Mouse (Mus musculus) MEL (cell line): Measurements from ENCODE around the gene Ippk.

Experiments used
- CHD1 ChIP-seq: IDR thresholded peaks from 2 replicates; pipeline ENCODE4 v1.6.1; 2012; ENCODE audit warnings: low read depth, mild to moderate bottlenecking, inconsistent platforms, low read length, improper control_type of control experiment
- CHD2 ChIP-seq: IDR thresholded peaks from 2 replicates; pipeline ENCODE4 v1.6.1; 2011; ENCODE audit warnings: low read length, improper control_type of control experiment
- CTCF ChIP-seq, 3 experiments: IDR thresholded peaks in 2 of 3; conservative IDR thresholded peaks in 1 of 3; 2 replicates each; pipeline ENCODE4 v1.5.1; 2011 to 2012; ENCODE audit warnings: low read length in 3 of 3, low read depth in 2 of 3, mild to moderate bottlenecking in 2 of 3, improper control_type of control experiment in 1 of 3, inconsistent platforms in 1 of 3, mixed read lengths in 1 of 3, moderate library complexity in 1 of 3; ENCODE audit not compliant: control insufficient read depth in 1 of 3, insufficient read depth in 1 of 3, poor library complexity in 1 of 3, severe bottlenecking in 1 of 3
- ELF1 ChIP-seq: IDR thresholded peaks from 2 replicates; pipeline ENCODE4 v1.6.1; 2014; ENCODE audit warnings: low read depth, mild to moderate bottlenecking, inconsistent platforms, low read length, improper control_type of control experiment, moderate library complexity
- EP300 ChIP-seq, 2 experiments: IDR thresholded peaks; 2 replicates each; pipeline ENCODE4 v1.6.1; 2011; ENCODE audit warnings: improper control_type of control experiment in 2 of 2, low read length in 2 of 2, low read depth in 1 of 2, mild to moderate bottlenecking in 1 of 2
- HCFC1 ChIP-seq: IDR thresholded peaks from 2 replicates; pipeline ENCODE4 v1.6.1; 2012; ENCODE audit warnings: low read depth, mild to moderate bottlenecking, inconsistent platforms, low read length, improper control_type of control experiment, moderate library complexity
- MAZ ChIP-seq: IDR thresholded peaks from 2 replicates; pipeline ENCODE4 v1.6.1; 2012; ENCODE audit warnings: low read depth, mild to moderate bottlenecking, inconsistent platforms, low read length, improper control_type of control experiment
- MXI1 ChIP-seq: IDR thresholded peaks from 2 replicates; pipeline ENCODE4 v1.6.1; 2011; ENCODE audit warnings: mild to moderate bottlenecking, low read depth, low read length, improper control_type of control experiment
- POLR2AphosphoS5 ChIP-seq: IDR thresholded peaks from 2 replicates; pipeline ENCODE4 v1.6.1; 2012; ENCODE audit warnings: low read depth, borderline replicate concordance, mild to moderate bottlenecking, inconsistent platforms, low read length, moderate library complexity, mixed read lengths
- TAL1 ChIP-seq: IDR thresholded peaks from 2 replicates; pipeline ENCODE4 v1.6.1; 2012; ENCODE audit warnings: mild to moderate bottlenecking, inconsistent platforms, low read length, moderate library complexity, mixed read lengths
- UBTF ChIP-seq: IDR thresholded peaks from 2 replicates; pipeline ENCODE4 v1.6.1; 2012; ENCODE audit warnings: low read depth, mild to moderate bottlenecking, inconsistent platforms, low read length, improper control_type of control experiment, moderate library complexity, borderline replicate concordance; ENCODE audit not compliant: insufficient read depth
- USF1 ChIP-seq: IDR thresholded peaks from 2 replicates; pipeline ENCODE4 v1.6.1; 2014; ENCODE audit warnings: low read depth, mild to moderate bottlenecking, inconsistent platforms, low read length, improper control_type of control experiment, moderate library complexity

DNA sequence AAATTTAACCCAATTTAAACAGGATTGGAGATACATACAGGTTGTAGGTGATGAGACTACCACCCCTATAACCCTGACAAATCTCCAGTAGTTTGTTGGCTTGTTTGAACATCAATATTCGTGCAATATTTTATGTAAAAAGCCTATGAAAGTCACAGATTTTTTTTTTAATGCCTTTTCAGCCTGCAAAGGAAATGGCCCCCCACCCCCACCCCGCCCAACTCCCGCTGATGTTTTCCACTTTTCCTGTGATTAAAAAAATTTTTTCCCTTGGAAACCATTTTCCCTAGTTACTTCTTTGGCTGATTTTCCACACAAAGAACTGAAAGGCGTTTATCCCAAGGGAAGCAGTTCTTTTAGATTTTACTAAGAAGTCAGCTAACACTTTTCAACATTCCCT, 83.5 kb downstream of the Ippk start, which contains the start of gene Ecm2:
- TF ChIP-seq HCFC1, result no peak
- TF ChIP-seq UBTF, result no peak
- no peak for TF ChIP-seq MAZ
- no peak for TF ChIP-seq POLR2AphosphoS5
- TF ChIP-seq ELF1, result no peak
- TF ChIP-seq CTCF (IDR thresholded peaks at IDR 0.05 in 2 of 3, conservative IDR thresholded peaks at IDR 0.05 in 1 of 3; ENCODE audit: control insufficient read depth in 1 of 3, insufficient read depth in 1 of 3, low read depth in 2 of 3, low read length in 3 of 3, poor library complexity in 1 of 3, severe bottlenecking in 1 of 3), result no peak
- no peak for TF ChIP-seq EP300 (IDR thresholded peaks at IDR 0.05; ENCODE audit: low read depth in 1 of 2, low read length in 2 of 2)
- no peak for TF ChIP-seq TAL1
- no peak for TF ChIP-seq MXI1
- TF ChIP-seq USF1, result no peak
- TF ChIP-seq CHD2, result no peak
- no peak for TF ChIP-seq CHD1
